Mouse (Mus musculus) ES-Bruce4 (cell line): Measurements from ENCODE around the gene Ncor2.

Source experiments
- CTCF ChIP-seq: IDR thresholded peaks from one replicate; pipeline ENCODE4 v1.8.1; 2011; ENCODE audit warnings: low read depth, low read length
- EP300 ChIP-seq: IDR thresholded peaks from 2 replicates; pipeline ENCODE4 v1.6.1; 2011; ENCODE audit warnings: low read depth, low read length; ENCODE audit not compliant: insufficient read depth
- POLR2A ChIP-seq: IDR thresholded peaks from one replicate; pipeline ENCODE4 v1.8.1; 2011; ENCODE audit warnings: low read length; ENCODE audit not compliant: insufficient read depth

- TF ChIP-seq CTCF, result no peak
- TF ChIP-seq POLR2A, result no peak
- no peak for TF ChIP-seq EP300
Measured at GRCm38 (mm10) chr5:125154989-125155388, 24.0 kb downstream of the Ncor2 start.
